Mouse (Mus musculus) mouse embryonic stem cell (cell line): ENCODE results near the gene Rhou.
"Not testable (repeated sequence)": the region's sequence is repeated elsewhere in the genome, so short reads cannot be mapped to it uniquely, and the experiment has no call there.

ENCODE experiments used
- in situ Hi-C, 2 experiments: fragments of 300-500 bp; cut with MboI; formaldehyde crosslinking; loops; 1 replicate in 1 of 2; 3 replicates in 1 of 2; pipeline ENCODE4 v1.14.3; 2019 to 2020; ENCODE audit warnings: low sequenced_read_pairs in 2 of 2, low pct_unique_long_range_greater_than_20kb in 1 of 2, mixed read lengths in 1 of 2; ENCODE audit not compliant: unreplicated experiment in 1 of 2

The Rhou gene

GRCm38 (mm10) chr8:123653308-123653993 is at the start of gene Rhou:
Gene Rhou, plus strand, starts transcription at chr8:123653929.
- in situ Hi-C loops = no loop called here

GRCm38 (mm10) chr8:123612652-123613051 is 41.1 kb upstream of the Rhou start:
- in situ Hi-C loops = not testable (repeated sequence)

- in situ Hi-C loops = not testable (repeated sequence)
Measured at GRCm38 (mm10) chr8:123623523-123623922, 30.2 kb upstream of the Rhou start.

- in situ Hi-C loops = no loop called here
Measured at GRCm38 (mm10) chr8:123624274-123624673, 29.5 kb upstream of the Rhou start.

GRCm38 (mm10) chr8:123624702-123625101 is 29.0 kb upstream of the Rhou start:
- in situ Hi-C loops = no loop called here

- in situ Hi-C loops = no loop called here
Measured at GRCm38 (mm10) chr8:123625717-123626116, 28.0 kb upstream of the Rhou start.

- in situ Hi-C loops = no loop called here
Measured at GRCm38 (mm10) chr8:123627410-123628147, 26.1 kb upstream of the Rhou start.

GRCm38 (mm10) chr8:123628253-123628967 is 25.3 kb upstream of the Rhou start:
- in situ Hi-C loops = no loop called here

GRCm38 (mm10) chr8:123628968-123629755 is 24.6 kb upstream of the Rhou start:
- in situ Hi-C loops = no loop called here

- in situ Hi-C loops = no loop called here
Measured at GRCm38 (mm10) chr8:123630058-123630457, 23.7 kb upstream of the Rhou start.

- in situ Hi-C loops = no loop called here
Measured at GRCm38 (mm10) chr8:123630841-123631251, 22.9 kb upstream of the Rhou start.

GRCm38 (mm10) chr8:123631746-123632145 is 22.0 kb upstream of the Rhou start:
- in situ Hi-C loops = not testable (repeated sequence)

- in situ Hi-C loops = no loop called here
Measured at GRCm38 (mm10) chr8:123632257-123632656, 21.5 kb upstream of the Rhou start.

- in situ Hi-C loops = no loop called here
Measured at GRCm38 (mm10) chr8:123633801-123634200, 19.9 kb upstream of the Rhou start.

- in situ Hi-C loops = no loop called here
Measured at GRCm38 (mm10) chr8:123634395-123635131, 19.2 kb upstream of the Rhou start.

GRCm38 (mm10) chr8:123635671-123636070 is 18.1 kb upstream of the Rhou start:
- in situ Hi-C loops = no loop called here

- in situ Hi-C loops = no loop called here
Measured at GRCm38 (mm10) chr8:123643330-123644051, 10.2 kb upstream of the Rhou start.
